Mouse (Mus musculus): ENCODE results near the gene Kcnj12. TPM values are rescaled to one million over a fixed set of nuclear protein-coding genes. Genes with fewer than 3 reads are reported as not detected.

Kcnj12 gene
- total and polyA plus RNA-seq, 3 experiments, result not detected

DNA sequence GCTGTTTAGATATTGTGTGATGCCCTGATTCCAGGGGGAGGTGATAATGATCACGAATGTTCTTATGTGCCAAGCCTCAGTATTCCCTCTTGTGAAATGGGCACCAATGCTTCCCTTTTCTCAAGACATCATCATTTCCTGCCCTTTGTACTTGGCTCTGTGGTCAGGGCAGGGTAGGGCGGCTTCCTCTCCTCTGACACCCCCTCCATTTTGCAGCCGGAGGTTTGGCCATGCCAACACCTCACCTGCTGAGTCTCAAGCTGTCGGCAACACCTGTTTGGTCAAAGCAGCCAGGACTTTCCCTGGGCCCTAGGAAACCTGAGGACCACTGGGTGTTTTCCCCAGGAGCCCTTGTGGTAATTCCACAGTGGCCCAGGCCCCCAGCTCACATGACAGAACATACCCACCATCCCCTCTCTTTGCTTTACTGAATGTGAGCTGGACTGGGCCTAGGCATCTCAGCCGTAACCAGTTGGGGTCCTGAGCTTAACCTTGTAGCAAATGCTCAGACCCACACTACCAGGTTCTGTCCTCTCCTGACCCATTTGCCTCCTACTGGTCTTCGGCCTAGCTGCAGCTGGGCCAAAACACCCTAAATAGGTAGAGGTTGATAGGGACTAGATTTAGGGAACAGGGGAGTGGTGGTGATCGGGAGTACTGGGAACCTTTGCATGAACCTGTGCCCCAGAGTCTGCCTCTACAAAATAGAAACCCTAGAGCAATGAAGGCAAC, 7.7 kb downstream of the Kcnj12 start:
- Histone ChIP-seq H3K79me2 (replicated peaks; ENCODE audit: control insufficient read depth, extremely low read depth, insufficient read depth, poor library complexity, severe bottlenecking) (no peaks in the 10 kb centered on the region), H3K27ac (ENCODE audit: insufficient read depth, low read depth) (no peak overlapping the region), H3K36me3 (replicated peaks in 1 of 2; ENCODE audit: control insufficient read depth in 1 of 2, insufficient read depth in 1 of 2, low read length in 1 of 2) (no peaks in the 10 kb centered on the region), H3K4me2 (ENCODE audit: insufficient read depth, low read depth, poor library complexity, severe bottlenecking) (0 out of 2 replicates have a peak overlapping the region, but pooled peaks have one; percentile 18), H3K4me3 (replicated peaks in 1 of 3; ENCODE audit: low read depth in 2 of 3, low read length in 2 of 3, poor library complexity in 1 of 3) (no peak overlapping the region), H3K4me1 (ENCODE audit: control insufficient read depth in 1 of 2, insufficient read depth in 2 of 2) (peaks cover 27 to 72% of the 10 kb centered on the region in 2 experiments), H3K27me3 (replicated peaks) (no peaks in the 10 kb centered on the region), H3K9me3 (replicated peaks; ENCODE audit: low read length) (no peaks in the 10 kb centered on the region), H3K9ac (ENCODE audit: insufficient read depth, low read depth) (no peak overlapping the region)
- TF ChIP-seq TCF12 (IDR thresholded peaks at IDR 0.05; ENCODE audit: low read depth, low read length) (peak; percentile 46; the same call in 1 of the 2 replicates), ELF1 (IDR thresholded peaks at IDR 0.05; ENCODE audit: low read depth, low read length) (no peak), NELFE (IDR thresholded peaks at IDR 0.05; ENCODE audit: low read depth, low read length) (no peak), MYC (IDR thresholded peaks at IDR 0.05; ENCODE audit: low read depth, low read length) (no peak), CTCF (conservative IDR thresholded peaks at IDR 0.05 in 1 of 2, IDR thresholded peaks at IDR 0.05 in 1 of 2; ENCODE audit: low read depth in 2 of 2, low read length in 2 of 2) (no peak), BHLHE40 (IDR thresholded peaks at IDR 0.05; ENCODE audit: low read depth, low read length) (peak; percentile 90), RCOR1 (conservative IDR thresholded peaks at IDR 0.05; ENCODE audit: low read depth, low read length) (no peak)
- in situ Hi-C loops (cut with MboI; ENCODE audit: low pct_ligation_motif_present, low pct_unique_long_range_greater_than_20kb, low sequenced_read_pairs), result no loop called here
- dilution Hi-C loops (cut with MboI; ENCODE audit: extremely low pct_ligation_motif_present, extremely low pct_unique_long_range_greater_than_20kb, low sequenced_read_pairs), result no loop called here
- no peak for DNase-seq (ENCODE audit: extremely low read depth)

DNA sequence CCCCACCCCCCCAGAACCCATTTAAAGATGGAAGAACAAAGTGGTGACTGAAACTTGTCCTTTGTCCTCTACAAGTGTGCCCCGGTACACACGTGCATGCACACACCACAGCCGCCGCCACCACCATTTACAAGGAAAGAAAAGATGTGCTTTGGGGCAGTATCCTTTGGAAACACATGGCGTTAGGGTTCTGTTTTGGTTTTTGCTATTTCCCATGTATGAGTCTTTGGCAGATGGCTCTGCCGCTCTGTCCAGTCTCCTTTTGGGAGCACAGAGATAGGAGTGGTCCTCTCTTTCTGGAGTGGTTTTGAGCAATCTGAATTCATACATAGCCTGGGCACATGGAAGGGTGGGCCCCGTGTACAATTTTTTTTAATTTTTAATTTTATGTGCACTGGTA, 8.8 kb downstream of the Kcnj12 start:
- H3K9me3 ChIP-seq (replicated peaks; ENCODE audit: low read length), result no peaks in the 10 kb centered on the region
- no peaks in the 10 kb centered on the region for H3K36me3 ChIP-seq (replicated peaks in 1 of 2; ENCODE audit: control insufficient read depth in 1 of 2, insufficient read depth in 1 of 2, low read length in 1 of 2)
- no peak for DNase-seq (ENCODE audit: extremely low read depth)
- H3K4me3 ChIP-seq (replicated peaks in 1 of 3; ENCODE audit: low read depth in 2 of 3, low read length in 2 of 3, poor library complexity in 1 of 3), result no peak overlapping the region
- no peak overlapping the region for H3K9ac ChIP-seq (ENCODE audit: insufficient read depth, low read depth)
- H3K79me2 ChIP-seq (replicated peaks; ENCODE audit: control insufficient read depth, extremely low read depth, insufficient read depth, poor library complexity, severe bottlenecking), result no peaks in the 10 kb centered on the region
- in situ Hi-C loops (cut with MboI; ENCODE audit: low pct_ligation_motif_present, low pct_unique_long_range_greater_than_20kb, low sequenced_read_pairs) (no loop called here), dilution Hi-C loops (cut with MboI; ENCODE audit: extremely low pct_ligation_motif_present, extremely low pct_unique_long_range_greater_than_20kb, low sequenced_read_pairs) (no loop called here)
- peak; percentile 46; the same call in 1 of the 2 replicates for TF ChIP-seq BHLHE40 (IDR thresholded peaks at IDR 0.05; ENCODE audit: low read depth, low read length)
- no peak for TF ChIP-seq CHD2 (IDR thresholded peaks at IDR 0.05; ENCODE audit: low read length)
- no peak for TF ChIP-seq ZMIZ1 (IDR thresholded peaks at IDR 0.05; ENCODE audit: low read depth, low read length)
- no peak for TF ChIP-seq KAT2A (IDR thresholded peaks at IDR 0.05; ENCODE audit: insufficient replicate concordance, low read length)
- 0 out of 2 replicates have a peak, but pooled peaks have one; percentile 40 for TF ChIP-seq RCOR1 (conservative IDR thresholded peaks at IDR 0.05; ENCODE audit: low read depth, low read length)
- no peak for TF ChIP-seq ZNF384 (IDR thresholded peaks at IDR 0.05; ENCODE audit: low read depth, low read length)
- TF ChIP-seq SMC3 (IDR thresholded peaks at IDR 0.05; ENCODE audit: low read depth, low read length), result no peak
- no peak for TF ChIP-seq USF1 (IDR thresholded peaks at IDR 0.05; ENCODE audit: low read depth, low read length)
- TF ChIP-seq CHD1 (IDR thresholded peaks at IDR 0.05; ENCODE audit: low read depth, low read length), result no peak
- TF ChIP-seq GABPA (IDR thresholded peaks at IDR 0.05; ENCODE audit: insufficient replicate concordance, low read depth, low read length), result no peak
- TF ChIP-seq RAD21 (IDR thresholded peaks at IDR 0.05; ENCODE audit: low read depth, low read length), result no peak
- no peak for TF ChIP-seq ETS1 (conservative IDR thresholded peaks at IDR 0.05; ENCODE audit: low read depth, low read length)
- no peak for TF ChIP-seq POLR2A (IDR thresholded peaks at IDR 0.05; ENCODE audit: low read depth, low read length)
- H3K27ac ChIP-seq (ENCODE audit: insufficient read depth, low read depth), result no peak overlapping the region
- no peak overlapping the region for H3K4me2 ChIP-seq (ENCODE audit: insufficient read depth, low read depth, poor library complexity, severe bottlenecking)
- no peaks in the 10 kb centered on the region for H3K27me3 ChIP-seq (replicated peaks)
- peaks cover 25 to 61% of the 10 kb centered on the region in 2 experiments for H3K4me1 ChIP-seq (ENCODE audit: control insufficient read depth in 1 of 2, insufficient read depth in 2 of 2)
